Comparison of ENCODE assay signal across 32 mouse cellular contexts in genomic region chr14:15128157-15128556, GRCm38 (mm10).
"Had no signal": no experiment of that assay in that cellular context is flagged by ENCODE, and none has a peak within 500 bp of the region (broad histone marks: within the 10 kb centered on the region; RNA-seq: fewer than 3 reads in every experiment).

No protein-coding gene starts in this region.

- H3K4me1 ChIP-seq: limb, embryonic 10.5 days; limb, embryonic 12.5 days; limb, embryonic 13.5 days; limb, embryonic 15.5 days; liver, embryonic 12.5 days; liver, embryonic 13.5 days; liver, embryonic 15.5 days; lung, embryonic 15.5 days; megakaryocyte, embryonic 14.5 days; midbrain, embryonic 10.5 days; midbrain, embryonic 12.5 days; midbrain, embryonic 13.5 days; midbrain, embryonic 15.5 days; neural tube, embryonic 12.5 days had no signal

- H3K36me3 ChIP-seq: limb, embryonic 10.5 days; limb, embryonic 12.5 days; limb, embryonic 13.5 days; limb, embryonic 15.5 days; liver, embryonic 12.5 days; liver, embryonic 13.5 days; liver, embryonic 15.5 days; lung, embryonic 15.5 days; midbrain, embryonic 10.5 days; midbrain, embryonic 12.5 days; midbrain, embryonic 13.5 days; midbrain, embryonic 15.5 days; neural tube, embryonic 12.5 days had no signal

- H3K4me2 ChIP-seq: limb, embryonic 12.5 days; limb, embryonic 13.5 days; limb, embryonic 15.5 days; liver, embryonic 11.5 days; liver, embryonic 12.5 days; liver, embryonic 13.5 days; liver, embryonic 15.5 days; lung, embryonic 14.5 days; lung, embryonic 15.5 days; midbrain, embryonic 11.5 days; midbrain, embryonic 12.5 days; midbrain, embryonic 13.5 days; midbrain, embryonic 15.5 days; neural tube, embryonic 12.5 days had no signal

- H3K27me3 ChIP-seq: limb, embryonic 12.5 days; limb, embryonic 13.5 days; limb, embryonic 15.5 days; liver, embryonic 12.5 days; liver, embryonic 13.5 days; liver, embryonic 15.5 days; lung, embryonic 15.5 days; megakaryocyte, embryonic 14.5 days; midbrain, embryonic 12.5 days; midbrain, embryonic 13.5 days; midbrain, embryonic 15.5 days; neural tube, embryonic 12.5 days had no signal

- H3K4me3 ChIP-seq: left cerebral cortex, adult 2 months; limb, embryonic 10.5 days; limb, embryonic 12.5 days; limb, embryonic 13.5 days; limb, embryonic 15.5 days; liver, embryonic 12.5 days; liver, embryonic 13.5 days; liver, embryonic 15.5 days; lung, embryonic 15.5 days; megakaryocyte, embryonic 14.5 days; midbrain, embryonic 10.5 days; midbrain, embryonic 12.5 days; midbrain, embryonic 13.5 days; midbrain, embryonic 15.5 days; myocyte; neural tube, embryonic 12.5 days had no signal

- H3K27ac ChIP-seq: left cerebral cortex, adult 2 months; limb, embryonic 10.5 days; limb, embryonic 12.5 days; limb, embryonic 13.5 days; limb, embryonic 15.5 days; liver, embryonic 12.5 days; liver, embryonic 13.5 days; liver, embryonic 14.5 days; liver, embryonic 15.5 days; lung, embryonic 15.5 days; macrophage; midbrain, embryonic 10.5 days; midbrain, embryonic 12.5 days; midbrain, embryonic 13.5 days; midbrain, embryonic 15.5 days; neural tube, embryonic 12.5 days had no signal

- DNase-seq: left cerebral cortex, postnatal 4 days; liver; liver, embryonic 13.5 days; liver, postnatal 0 days; lung, adult 18-20 months; lung, adult 2 months; lung, embryonic 14.5 days; lung, postnatal 10 days; lung, postnatal 14 days; lung, postnatal 36 days; lung, postnatal 4 days; midbrain, embryonic 14.5 days had no signal

- ATAC-seq: liver, embryonic 12.5 days; liver, postnatal 0 days; lung, postnatal 0 days; midbrain, embryonic 13.5 days; midbrain, embryonic 15.5 days had no signal

- H3K9me3 ChIP-seq: limb, embryonic 10.5 days; limb, embryonic 12.5 days; limb, embryonic 13.5 days; limb, embryonic 15.5 days; liver, embryonic 12.5 days; liver, embryonic 13.5 days; liver, embryonic 15.5 days; lung, embryonic 15.5 days; megakaryocyte, embryonic 14.5 days; midbrain, embryonic 10.5 days; midbrain, embryonic 12.5 days; midbrain, embryonic 13.5 days; midbrain, embryonic 15.5 days; neural tube, embryonic 12.5 days had no signal

- H3K9ac ChIP-seq: limb, embryonic 12.5 days; limb, embryonic 13.5 days; limb, embryonic 15.5 days; liver, embryonic 12.5 days; liver, embryonic 13.5 days; liver, embryonic 14.5 days; liver, embryonic 15.5 days; liver, postnatal 0 days; lung, embryonic 14.5 days; lung, embryonic 15.5 days; midbrain, embryonic 12.5 days; midbrain, embryonic 13.5 days; midbrain, embryonic 15.5 days; neural tube, embryonic 12.5 days had no signal
